ENCODE assay signal across 8 mouse cellular contexts in the genomic region with DNA sequence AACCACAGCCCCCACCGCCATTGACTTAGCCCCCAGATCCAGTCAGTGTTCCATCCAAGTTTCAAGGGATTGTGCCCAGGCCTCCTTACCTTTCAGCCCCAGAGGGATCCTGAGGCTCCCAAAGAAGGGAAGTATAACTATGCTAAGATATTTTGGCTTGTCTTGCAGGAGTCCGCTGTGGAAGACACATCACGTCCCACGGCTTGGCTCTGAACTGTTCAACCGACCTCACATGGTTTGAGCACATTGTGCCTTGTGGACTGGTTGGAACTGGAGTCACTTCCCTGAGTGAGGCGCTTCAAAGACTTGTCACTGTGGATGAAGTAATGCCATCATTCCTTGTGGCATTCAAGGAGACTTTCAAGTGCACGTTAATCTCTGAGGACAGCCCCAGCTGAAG. TPM values are rescaled to one million over a fixed set of nuclear protein-coding genes. Genes with fewer than 3 reads are reported as not detected.
A peak's percentile ranks its signal among the peaks of the same experiment; 100 is the strongest.
DNase-seq lines count a peak whose midpoint lies in the region; ATAC-seq lines count a peak whose summit lies in the region.

No protein-coding gene starts in this region.

- H3K4me1 ChIP-seq in megakaryocyte, embryonic 14.5 days: peaks cover 20% of the 10 kb centered on the region
- H3K4me1 ChIP-seq in hindbrain, embryonic 13.5 days (replicated peaks): peaks cover 5% of the 10 kb centered on the region
- H3K4me1 ChIP-seq in midbrain, embryonic 15.5 days: peaks cover 9% of the 10 kb centered on the region

- WGBS in hindbrain, embryonic 13.5 days: 74% methylated on average over 7 of the region's 7 CpGs
- 68% methylated on average over 7 of the region's 7 CpGs for WGBS in midbrain, embryonic 15.5 days

- H3K27me3 ChIP-seq in megakaryocyte, embryonic 14.5 days (replicated peaks): peaks cover 8% of the 10 kb centered on the region
- peaks cover 12% of the 10 kb centered on the region; the same call in 1 of the 2 replicates for H3K27me3 ChIP-seq in hindbrain, embryonic 13.5 days
- 0 out of 2 replicates have a peak, but pooled peaks cover 3% of the 10 kb centered on the region for H3K27me3 ChIP-seq in midbrain, embryonic 15.5 days (replicated peaks)

- no peaks in the 10 kb centered on the region for H3K9me3 ChIP-seq in megakaryocyte, embryonic 14.5 days
- H3K9me3 ChIP-seq in hindbrain, embryonic 13.5 days: no peaks in the 10 kb centered on the region
- H3K9me3 ChIP-seq in midbrain, embryonic 15.5 days: no peaks in the 10 kb centered on the region

- H3K4me3 ChIP-seq in megakaryocyte, embryonic 14.5 days (replicated peaks): peak overlapping the region; percentile 95
- peak overlapping the region; percentile 80 for H3K4me3 ChIP-seq in hindbrain, embryonic 13.5 days
- H3K4me3 ChIP-seq in midbrain, embryonic 15.5 days: peak overlapping the region; percentile 99

- ATAC-seq in megakaryocyte, adult 5-6 weeks (ENCODE audit: poor library complexity, severe bottlenecking): no peak
- ATAC-seq in hindbrain, embryonic 13.5 days (ENCODE audit: low FRiP score): peak; percentile 22
- ATAC-seq in midbrain, embryonic 15.5 days (replicated peaks): peak; percentile 21; the same call in 1 of the 2 replicates

- no peaks in the 10 kb centered on the region for H3K36me3 ChIP-seq in megakaryocyte, embryonic 14.5 days (replicated peaks; ENCODE audit: low read length)
- no peaks in the 10 kb centered on the region for H3K36me3 ChIP-seq in hindbrain, embryonic 13.5 days
- no peaks in the 10 kb centered on the region for H3K36me3 ChIP-seq in midbrain, embryonic 15.5 days (replicated peaks)

- H3K4me2 ChIP-seq in hindbrain, embryonic 13.5 days: peak overlapping the region; percentile 80
- H3K4me2 ChIP-seq in midbrain, embryonic 15.5 days: peak overlapping the region; percentile 95

- H3K9ac ChIP-seq in hindbrain, embryonic 13.5 days: peak overlapping the region; percentile 89
- peak overlapping the region; percentile 98 for H3K9ac ChIP-seq in midbrain, embryonic 15.5 days

- peak overlapping the region; percentile 94 for H3K27ac ChIP-seq in hindbrain, embryonic 13.5 days
- peak overlapping the region; percentile 95; the same call in 1 of the 2 replicates for H3K27ac ChIP-seq in midbrain, embryonic 15.5 days

- peak; percentile 36 for DNase-seq in adrenal gland, adult 2 months
- no peak for DNase-seq in adrenal gland, postnatal 25 days
- DNase-seq in spleen, postnatal 14 days (ENCODE audit: low spot score in 2 of 2): no peak
- DNase-seq in layer of hippocampus, adult 9-11 months: no peak

RNA-seq across cellular contexts. Expression of a gene that starts 0.9 kb away (rescaled TPM):
- total RNA-seq in adrenal gland, adult 2 months (2021): 1 to 10 TPM; 3.0 to 6.0 TPM
- 12.9 and 15.5 TPM in 2 replicates for polyA plus RNA-seq in adrenal gland, adult 2 months (2012; rRNA removed)
- total RNA-seq in adrenal gland, postnatal 25 days (2021): 6.1 and 6.2 TPM in 2 replicates
- polyA plus RNA-seq in megakaryocyte, embryonic 14.5 days (2012; ENCODE audit: insufficient read depth, low replicate concordance): 2.3 and 3.1 TPM in 2 replicates
- total RNA-seq in megakaryocyte, adult 5-6 weeks (2015): 9.4 and 10.9 TPM in 2 replicates
- 2.1 and 4.6 TPM in 2 replicates for total RNA-seq in megakaryocyte, adult 5-6 weeks (2017)
- polyA plus RNA-seq in hindbrain, embryonic 13.5 days (2015; fragmentation: Nextera tagmentation; extraction: Ambion mirVana): 16.3 and 17.3 TPM in 2 replicates
- polyA plus RNA-seq in midbrain, embryonic 15.5 days (2015; fragmentation: Nextera tagmentation; extraction: Ambion mirVana): 16.0 and 19.4 TPM in 2 replicates

RNA-seq across cellular contexts. Expression of a gene that starts 16.3 kb away (rescaled TPM):
- 1 to 10 TPM in 1 of 2 experiments, under 1 TPM in 1; 0.84 to 1.6 TPM for total RNA-seq in adrenal gland, adult 2 months (2021)
- polyA plus RNA-seq in adrenal gland, adult 2 months (2012; rRNA removed): 1.6 and 2.7 TPM in 2 replicates
- total RNA-seq in adrenal gland, postnatal 25 days (2021): 0.85 and 1.3 TPM in 2 replicates
- polyA plus RNA-seq in megakaryocyte, embryonic 14.5 days (2012; ENCODE audit: insufficient read depth, low replicate concordance): not detected in 2 replicates
- 18.0 and 21.1 TPM in 2 replicates for total RNA-seq in megakaryocyte, adult 5-6 weeks (2015)
- total RNA-seq in megakaryocyte, adult 5-6 weeks (2017): 12.0 and 19.5 TPM in 2 replicates
- polyA plus RNA-seq in hindbrain, embryonic 13.5 days (2015; fragmentation: Nextera tagmentation; extraction: Ambion mirVana): 0.58 and 0.66 TPM in 2 replicates
- polyA plus RNA-seq in midbrain, embryonic 15.5 days (2015; fragmentation: Nextera tagmentation; extraction: Ambion mirVana): 0.60 and 0.98 TPM in 2 replicates

RNA-seq across cellular contexts. Expression of a gene that starts 38.6 kb away (rescaled TPM):
- 10 to 100 TPM; 22.4 to 23.3 TPM for total RNA-seq in adrenal gland, adult 2 months (2021)
- 2.4 and 4.1 TPM in 2 replicates for polyA plus RNA-seq in adrenal gland, adult 2 months (2012; rRNA removed)
- 25.6 and 33.6 TPM in 2 replicates for total RNA-seq in adrenal gland, postnatal 25 days (2021)
- polyA plus RNA-seq in megakaryocyte, embryonic 14.5 days (2012; ENCODE audit: insufficient read depth, low replicate concordance): 5.7 TPM in 1 of 2 replicates, not detected in the other
- 37.3 and 37.8 TPM in 2 replicates for total RNA-seq in megakaryocyte, adult 5-6 weeks (2015)
- total RNA-seq in megakaryocyte, adult 5-6 weeks (2017): 109 and 112 TPM in 2 replicates
- 43.7 and 45.0 TPM in 2 replicates for polyA plus RNA-seq in hindbrain, embryonic 13.5 days (2015; fragmentation: Nextera tagmentation; extraction: Ambion mirVana)
- polyA plus RNA-seq in midbrain, embryonic 15.5 days (2015; fragmentation: Nextera tagmentation; extraction: Ambion mirVana): 49.0 and 53.8 TPM in 2 replicates
